Mouse (Mus musculus) neural tube, embryonic 14.5 days (tissue): Measurements from ENCODE around the gene Afdn. TPM values are rescaled to one million over a fixed set of nuclear protein-coding genes. Genes with fewer than 3 reads are reported as not detected.

Experiments used
- ATAC-seq: fragments of 200-750 bp; cut with Nextera tagmentation; 2 replicates; pipeline ENCODE4 v1.8.0; 2017; ENCODE audit warnings: low read depth, mild to moderate bottlenecking, moderate TSS enrichment, moderate library complexity
- H3K27ac ChIP-seq: fragments of 300-500 bp; sonication (generic); 2 replicates; pipeline ENCODE4 v1.5.1; 2014; ENCODE audit warnings: low read depth, mild to moderate bottlenecking, control low read depth, low read length, moderate library complexity, mixed read lengths
- H3K27me3 ChIP-seq: fragments of 300-500 bp; sonication (generic); 2 replicates; pipeline ENCODE4 v1.6.1; 2014; ENCODE audit warnings: low read length; ENCODE audit not compliant: control insufficient read depth, insufficient read depth
- H3K36me3 ChIP-seq: fragments of 300-500 bp; sonication (generic); 2 replicates; pipeline ENCODE4 v1.6.1; 2014; ENCODE audit warnings: low read length, mixed read lengths; ENCODE audit not compliant: control insufficient read depth, insufficient read depth
- H3K4me1 ChIP-seq: fragments of 300-500 bp; sonication (generic); 2 replicates; pipeline ENCODE4 v1.6.1; 2014; ENCODE audit warnings: low read length; ENCODE audit not compliant: control insufficient read depth, insufficient read depth
- H3K4me2 ChIP-seq: fragments of 300-500 bp; sonication (generic); 2 replicates; pipeline ENCODE4 v1.6.1; 2014; ENCODE audit warnings: mild to moderate bottlenecking, low read depth, low read length, control low read depth
- H3K4me3 ChIP-seq: fragments of 300-500 bp; sonication (generic); 2 replicates; pipeline ENCODE4 v1.5.1; 2014; ENCODE audit warnings: low read depth, low read length, control low read depth, mixed read lengths
- H3K9ac ChIP-seq: fragments of 300-500 bp; sonication (generic); replicated peaks from 2 replicates; pipeline ENCODE4 v1.6.1; 2014; ENCODE audit warnings: low read depth, mild to moderate bottlenecking, control low read depth, low read length, mixed read lengths
- H3K9me3 ChIP-seq: fragments of 300-500 bp; sonication (generic); 2 replicates; pipeline ENCODE4 v1.6.1; 2016; ENCODE audit warnings: low read length; ENCODE audit not compliant: control insufficient read depth
- WGBS: fragments of 180-500 bp; shearing (Covaris S2); extraction: QIAGEN DNeasy Blood & Tissue Kit; methylation state at CpG from one replicate; pipeline ENCODE4 v1.1.7; 2014; 5-methylcytosine and 5-hydroxymethylcytosine counted together
- polyA plus RNA-seq: library from polyadenylated mRNA; unstranded; fragments of >200 nt; fragmentation: Nextera tagmentation; extraction: Ambion mirVana; gene quantifications from 2 replicates; pipeline ENCODE4 v1.2.1, GENCODE M21; 2014

Afdn gene
- polyA plus RNA-seq, 1 experiment from 2014 or later = 130 TPM

GRCm38 (mm10) chr17:13720187-13720586 is 40.2 kb upstream of the Afdn start:
- no peaks in the 10 kb centered on the region for H3K27me3 ChIP-seq
- H3K4me1 ChIP-seq = no peaks in the 10 kb centered on the region; the same call in 1 of the 2 replicates
- H3K36me3 ChIP-seq = no peaks in the 10 kb centered on the region
- 95% methylated on average over 5 of the region's 5 CpGs for WGBS
- H3K9me3 ChIP-seq = no peaks in the 10 kb centered on the region
- no peak overlapping the region for H3K4me2 ChIP-seq
- no peak for ATAC-seq
- H3K4me3 ChIP-seq = no peak overlapping the region
- no peak overlapping the region for H3K27ac ChIP-seq
- no peak overlapping the region for H3K9ac ChIP-seq

GRCm38 (mm10) chr17:13721372-13721771 is 39.0 kb upstream of the Afdn start:
- Histone ChIP-seq H3K27me3 (no peaks in the 10 kb centered on the region), H3K36me3 (no peaks in the 10 kb centered on the region), H3K9ac (no peak overlapping the region), H3K9me3 (no peaks in the 10 kb centered on the region), H3K4me3 (no peak overlapping the region), H3K27ac (no peak overlapping the region), H3K4me2 (no peak overlapping the region), H3K4me1 (no peaks in the 10 kb centered on the region; the same call in 1 of the 2 replicates)
- no peak for ATAC-seq
- WGBS = 93% methylated on average over 2 of the region's 2 CpGs

- Histone ChIP-seq H3K4me2 (no peak overlapping the region), H3K36me3 (no peaks in the 10 kb centered on the region), H3K27me3 (no peaks in the 10 kb centered on the region), H3K4me1 (no peaks in the 10 kb centered on the region; the same call in 1 of the 2 replicates), H3K9me3 (no peaks in the 10 kb centered on the region), H3K9ac (no peak overlapping the region), H3K4me3 (no peak overlapping the region), H3K27ac (no peak overlapping the region)
- 5% methylated on average over 2 of the region's 2 CpGs for WGBS
- peak; percentile 35; the same call in 1 of the 2 replicates for ATAC-seq
Measured at GRCm38 (mm10) chr17:13722434-13722833, 37.9 kb upstream of the Afdn start.

- Histone ChIP-seq H3K9me3 (no peaks in the 10 kb centered on the region), H3K4me2 (no peak overlapping the region), H3K27me3 (no peaks in the 10 kb centered on the region), H3K27ac (no peak overlapping the region), H3K4me3 (no peak overlapping the region), H3K9ac (no peak overlapping the region), H3K4me1 (no peaks in the 10 kb centered on the region; the same call in 1 of the 2 replicates), H3K36me3 (no peaks in the 10 kb centered on the region)
- ATAC-seq = no peak
- whole genome bisulfite sequencing = 56% methylated on average over 4 of the region's 4 CpGs
Measured at GRCm38 (mm10) chr17:13725004-13725550, 35.3 kb upstream of the Afdn start.

GRCm38 (mm10) chr17:13726832-13727355 is 33.4 kb upstream of the Afdn start:
- ATAC-seq = no peak
- H3K27ac ChIP-seq = no peak overlapping the region
- no peaks in the 10 kb centered on the region; the same call in 1 of the 2 replicates for H3K4me1 ChIP-seq
- no peak overlapping the region for H3K4me2 ChIP-seq
- WGBS = 96% methylated on average over 8 of the region's 8 CpGs
- H3K4me3 ChIP-seq = no peak overlapping the region
- H3K27me3 ChIP-seq = no peaks in the 10 kb centered on the region
- no peaks in the 10 kb centered on the region for H3K9me3 ChIP-seq
- H3K9ac ChIP-seq = no peak overlapping the region
- no peaks in the 10 kb centered on the region for H3K36me3 ChIP-seq

GRCm38 (mm10) chr17:13730980-13731726 is 29.2 kb upstream of the Afdn start:
- H3K4me3 ChIP-seq = no peak overlapping the region
- no peak overlapping the region for H3K9ac ChIP-seq
- WGBS = 93% methylated on average over 6 of the region's 6 CpGs
- H3K36me3 ChIP-seq = no peaks in the 10 kb centered on the region
- no peaks in the 10 kb centered on the region for H3K9me3 ChIP-seq
- H3K27me3 ChIP-seq = no peaks in the 10 kb centered on the region
- H3K4me1 ChIP-seq = no peaks in the 10 kb centered on the region
- H3K4me2 ChIP-seq = no peak overlapping the region
- H3K27ac ChIP-seq = no peak overlapping the region
- no peak for ATAC-seq

- Histone ChIP-seq H3K27ac (no peak overlapping the region), H3K4me2 (no peak overlapping the region), H3K27me3 (no peaks in the 10 kb centered on the region), H3K9me3 (no peaks in the 10 kb centered on the region), H3K9ac (no peak overlapping the region), H3K36me3 (no peaks in the 10 kb centered on the region), H3K4me1 (no peaks in the 10 kb centered on the region), H3K4me3 (no peak overlapping the region)
- no peak for ATAC-seq
- 82% methylated on average over 4 of the region's 4 CpGs for WGBS
Measured at GRCm38 (mm10) chr17:13731727-13732112, 28.6 kb upstream of the Afdn start.

GRCm38 (mm10) chr17:13732685-13733084 is 27.7 kb upstream of the Afdn start:
- no peaks in the 10 kb centered on the region for H3K36me3 ChIP-seq
- no peak overlapping the region for H3K9ac ChIP-seq
- H3K4me2 ChIP-seq = no peak overlapping the region
- H3K4me1 ChIP-seq = no peaks in the 10 kb centered on the region
- H3K27ac ChIP-seq = no peak overlapping the region
- ATAC-seq = no peak
- H3K4me3 ChIP-seq = no peak overlapping the region
- 63% methylated on average over 8 of the region's 8 CpGs for WGBS
- no peaks in the 10 kb centered on the region for H3K9me3 ChIP-seq
- H3K27me3 ChIP-seq = no peaks in the 10 kb centered on the region

GRCm38 (mm10) chr17:13733971-13734370 is 26.4 kb upstream of the Afdn start:
- H3K27me3 ChIP-seq = no peaks in the 10 kb centered on the region
- H3K4me3 ChIP-seq = no peak overlapping the region
- no peak for ATAC-seq
- H3K4me1 ChIP-seq = no peaks in the 10 kb centered on the region
- no peak overlapping the region for H3K9ac ChIP-seq
- 88% methylated on average over 5 of the region's 5 CpGs for WGBS
- no peak overlapping the region for H3K27ac ChIP-seq
- no peaks in the 10 kb centered on the region for H3K9me3 ChIP-seq
- no peak overlapping the region for H3K4me2 ChIP-seq
- H3K36me3 ChIP-seq = no peaks in the 10 kb centered on the region
